Mouse (Mus musculus) E14TG2a.4 (cell line): Measurements from ENCODE around the gene Abhd10.

Source experiments
- CTCF ChIP-seq: conservative IDR thresholded peaks from 2 replicates; pipeline ENCODE4 v1.5.1; 2014; ENCODE audit warnings: low read length
- NANOG ChIP-seq: IDR thresholded peaks from 2 replicates; pipeline ENCODE4 v1.6.1; 2014; ENCODE audit warnings: borderline replicate concordance, low read length, mixed read lengths
- POU5F1 ChIP-seq: IDR thresholded peaks from 2 replicates; pipeline ENCODE4 v1.6.1; 2014; ENCODE audit warnings: low read length, borderline replicate concordance

- TF ChIP-seq POU5F1 (no peak), CTCF (no peak), NANOG (no peak)
These were observed 22.3 kb upstream of the Abhd10 start for GRCm38 (mm10) chr16:45765102-45765501.
